Mouse (Mus musculus) right cerebral cortex, postnatal 25 days (tissue): ENCODE results near the gene Cstb.

ENCODE experiments used
- DNase-seq: peaks from one replicate; pipeline ENCODE4 v3.0.0; 2022

Cstb gene

GRCm38 (mm10) chr10:78418791-78419190 is 6.7 kb upstream of the Cstb start:
- DNase-seq = no peak

- DNase-seq = no peak
Observed at GRCm38 (mm10) chr10:78420929-78421328, 4.5 kb upstream of the Cstb start.

- no peak for DNase-seq
Observed at GRCm38 (mm10) chr10:78422614-78423013, 2.9 kb upstream of the Cstb start.

GRCm38 (mm10) chr10:78426117-78426735 is 757 bp downstream of the Cstb start:
- DNase-seq = no peak

- no peak for DNase-seq
Observed at GRCm38 (mm10) chr10:78428070-78428469, 2.6 kb downstream of the Cstb start.

GRCm38 (mm10) chr10:78429180-78429579 is 3.7 kb downstream of the Cstb start:
- no peak for DNase-seq

- no peak for DNase-seq
Observed at GRCm38 (mm10) chr10:78429776-78430175, 4.3 kb downstream of the Cstb start.

GRCm38 (mm10) chr10:78432853-78433252 is 7.4 kb downstream of the Cstb start:
- DNase-seq = no peak

- peak; percentile 67 for DNase-seq
Observed at GRCm38 (mm10) chr10:78438094-78438493, 12.6 kb downstream of the Cstb start.

- DNase-seq = no peak
Observed at GRCm38 (mm10) chr10:78439550-78439949, 14.1 kb downstream of the Cstb start.

- no peak for DNase-seq
Observed at GRCm38 (mm10) chr10:78439990-78440389, 14.5 kb downstream of the Cstb start.

GRCm38 (mm10) chr10:78440812-78441211 is 15.3 kb downstream of the Cstb start:
- DNase-seq = no peak

- no peak for DNase-seq
Observed at GRCm38 (mm10) chr10:78441606-78442005, 16.1 kb downstream of the Cstb start.

- no peak for DNase-seq
Observed at GRCm38 (mm10) chr10:78442292-78442691, 16.8 kb downstream of the Cstb start.

- no peak for DNase-seq
Observed at GRCm38 (mm10) chr10:78446195-78446594, 20.7 kb downstream of the Cstb start.

- no peak for DNase-seq
Observed at GRCm38 (mm10) chr10:78447396-78447795, 21.9 kb downstream of the Cstb start.

GRCm38 (mm10) chr10:78450761-78451160 is 25.3 kb downstream of the Cstb start:
- no peak for DNase-seq

- DNase-seq = no peak
Observed at GRCm38 (mm10) chr10:78452641-78453040, 27.2 kb downstream of the Cstb start.

- DNase-seq = no peak
Observed at GRCm38 (mm10) chr10:78456696-78457095, 31.2 kb downstream of the Cstb start.

- DNase-seq = no peak
Observed at GRCm38 (mm10) chr10:78457495-78458347, 32.3 kb downstream of the Cstb start.

GRCm38 (mm10) chr10:78458348-78459111 is 33.1 kb downstream of the Cstb start:
- DNase-seq = no peak

GRCm38 (mm10) chr10:78460463-78460862 is 35.0 kb downstream of the Cstb start:
- no peak for DNase-seq

GRCm38 (mm10) chr10:78461767-78462166 is 36.3 kb downstream of the Cstb start:
- DNase-seq = no peak
